Mouse (Mus musculus): Measurements from ENCODE around the gene Lmo2.

The Lmo2 gene

GRCm38 (mm10) chr2:103941085-103941484 is 16.7 kb upstream of the Lmo2 start:
- DNase-seq (ENCODE audit: low read depth), result no peak

GRCm38 (mm10) chr2:103944859-103945258 is 12.9 kb upstream of the Lmo2 start:
- DNase-seq (ENCODE audit: low read depth), result no peak

- peak; percentile 70 for DNase-seq (ENCODE audit: low read depth)
These were observed 12.2 kb upstream of the Lmo2 start for GRCm38 (mm10) chr2:103945571-103946092.

- DNase-seq (ENCODE audit: low read depth), result no peak
These were observed 10.9 kb upstream of the Lmo2 start for GRCm38 (mm10) chr2:103946892-103947291.

- DNase-seq (ENCODE audit: low read depth), result no peak
These were observed 9.7 kb upstream of the Lmo2 start for GRCm38 (mm10) chr2:103947982-103948655.

GRCm38 (mm10) chr2:103953050-103953835 is 4.5 kb upstream of the Lmo2 start:
- DNase-seq (ENCODE audit: low read depth), result no peak

GRCm38 (mm10) chr2:103955714-103956113 is 2.1 kb upstream of the Lmo2 start:
- DNase-seq (ENCODE audit: low read depth), result no peak

- DNase-seq (ENCODE audit: low read depth), result no peak
These were observed 919 bp upstream of the Lmo2 start for GRCm38 (mm10) chr2:103956867-103957266.

GRCm38 (mm10) chr2:103958634-103959033 is 848 bp downstream of the Lmo2 start:
- DNase-seq (ENCODE audit: low read depth), result no peak

- DNase-seq (ENCODE audit: low read depth), result no peak
These were observed 1.3 kb downstream of the Lmo2 start for GRCm38 (mm10) chr2:103959066-103959465.

GRCm38 (mm10) chr2:103959574-103959973 is 1.8 kb downstream of the Lmo2 start:
- DNase-seq (ENCODE audit: low read depth), result no peak

- DNase-seq (ENCODE audit: low read depth), result no peak
These were observed 4.6 kb downstream of the Lmo2 start for GRCm38 (mm10) chr2:103962349-103962748.

GRCm38 (mm10) chr2:103965391-103965790 is 7.6 kb downstream of the Lmo2 start:
- DNase-seq (ENCODE audit: low read depth), result no peak

- DNase-seq (ENCODE audit: low read depth), result no peak
These were observed 10.4 kb downstream of the Lmo2 start for GRCm38 (mm10) chr2:103968186-103968585.

- DNase-seq (ENCODE audit: low read depth), result no peak
These were observed 11.2 kb downstream of the Lmo2 start for GRCm38 (mm10) chr2:103968919-103969436.

GRCm38 (mm10) chr2:103969437-103970040 is 11.8 kb downstream of the Lmo2 start:
- no peak for DNase-seq (ENCODE audit: low read depth)

GRCm38 (mm10) chr2:103970041-103970790 is 12.4 kb downstream of the Lmo2 start:
- DNase-seq (ENCODE audit: low read depth), result no peak

GRCm38 (mm10) chr2:103970791-103971649 is 13.2 kb downstream of the Lmo2 start:
- DNase-seq (ENCODE audit: low read depth), result no peak

- no peak for DNase-seq (ENCODE audit: low read depth)
These were observed 14.1 kb downstream of the Lmo2 start for GRCm38 (mm10) chr2:103971838-103972237.

GRCm38 (mm10) chr2:103975904-103976303 is 18.1 kb downstream of the Lmo2 start:
- no peak for DNase-seq (ENCODE audit: low read depth)

GRCm38 (mm10) chr2:103977216-103977615 is 19.4 kb downstream of the Lmo2 start:
- DNase-seq (ENCODE audit: low read depth), result no peak
